Comparison of ENCODE assay signal across 9 mouse cellular contexts in genomic region chr12:91765054-91765453, GRCm38 (mm10). TPM values are rescaled to one million over a fixed set of nuclear protein-coding genes. Genes with fewer than 3 reads are reported as not detected.
DNase-seq lines count a peak whose midpoint lies in the region; ATAC-seq and TF ChIP-seq lines count a peak whose summit lies in the region.
"Had no signal": no experiment of that assay in that cellular context is flagged by ENCODE, and none has a peak within 500 bp of the region (broad histone marks: within the 10 kb centered on the region; RNA-seq: fewer than 3 reads in every experiment).

No protein-coding gene starts in this region.

- intact Hi-C loops in left cerebral cortex, postnatal 4 days (cut with DNase I): no loop called here
- intact Hi-C loops in gastrocnemius, postnatal 14 days (cut with DNase I; ENCODE audit: low total_unique reads): no loop called here

- no peaks in the 10 kb centered on the region for H3K9me3 ChIP-seq in lung, embryonic 14.5 days (ENCODE audit: low read depth, low read length)
- H3K9me3 ChIP-seq in liver, embryonic 13.5 days (replicated peaks): no peaks in the 10 kb centered on the region
- H3K9me3 ChIP-seq: embryonic facial prominence, embryonic 12.5 days had no signal

- no peak for ATAC-seq in lung, embryonic 14.5 days (ENCODE audit: insufficient read depth)
- ATAC-seq in common myeloid progenitor, adult 5-6 weeks (replicated peaks; ENCODE audit: low read depth, poor library complexity, severe bottlenecking): peak; percentile 15
- ATAC-seq in liver, embryonic 13.5 days (ENCODE audit: low read depth): no peak

- H3K27me3 ChIP-seq in lung, embryonic 14.5 days (ENCODE audit: insufficient read depth, low read length): no peaks in the 10 kb centered on the region
- 0 out of 2 replicates have a peak, but pooled peaks cover 3% of the 10 kb centered on the region for H3K27me3 ChIP-seq in liver, embryonic 13.5 days
- H3K27me3 ChIP-seq in small intestine, adult 2 months (ENCODE audit: control insufficient read depth, insufficient read depth, low read length): no peaks in the 10 kb centered on the region
- H3K27me3 ChIP-seq: embryonic facial prominence, embryonic 12.5 days had no signal

- DNase-seq in lung, embryonic 14.5 days: peak; percentile 50
- no peak for DNase-seq in lung, postnatal 25 days (ENCODE audit: low spot score)
- DNase-seq in liver, embryonic 13.5 days: no peak
- DNase-seq in left cerebral cortex, postnatal 4 days: no peak
- no peak for DNase-seq in gastrocnemius, postnatal 14 days
- DNase-seq: midbrain, embryonic 14.5 days had no signal

- H3K9ac ChIP-seq in lung, embryonic 14.5 days: no peak overlapping the region
- peak overlapping the region; percentile 22; the same call in 1 of the 2 replicates for H3K9ac ChIP-seq in liver, embryonic 13.5 days
- H3K9ac ChIP-seq: embryonic facial prominence, embryonic 12.5 days had no signal

- H3K4me1 ChIP-seq in lung, embryonic 14.5 days (ENCODE audit: insufficient read depth): peaks cover 11% of the 10 kb centered on the region
- peaks cover 55% of the 10 kb centered on the region for H3K4me1 ChIP-seq in liver, embryonic 13.5 days (replicated peaks)
- H3K4me1 ChIP-seq in small intestine, adult 2 months (ENCODE audit: control insufficient read depth, insufficient read depth, insufficient read length, low read length): peaks cover 17% of the 10 kb centered on the region; the same call in 1 of the 2 replicates

- peak overlapping the region; percentile 12; the same call in 1 of the 2 replicates for H3K27ac ChIP-seq in lung, embryonic 14.5 days (ENCODE audit: low read depth)
- no peak overlapping the region for H3K27ac ChIP-seq in liver, embryonic 13.5 days
- peak overlapping the region; percentile 25; the same call in 1 of the 2 replicates for H3K27ac ChIP-seq in small intestine, adult 2 months (ENCODE audit: insufficient read depth, low read depth, low read length)
- H3K27ac ChIP-seq: embryonic facial prominence, embryonic 12.5 days had no signal

- no peak for TF ChIP-seq POLR2A in small intestine, adult 2 months (IDR thresholded peaks at IDR 0.05; ENCODE audit: low read depth, low read length)

- no peak overlapping the region for H3K4me2 ChIP-seq in lung, embryonic 14.5 days
- H3K4me2 ChIP-seq in liver, embryonic 13.5 days: peak overlapping the region; percentile 50; the same call in 1 of the 2 replicates
- H3K4me2 ChIP-seq: embryonic facial prominence, embryonic 12.5 days had no signal

- no peaks in the 10 kb centered on the region for H3K36me3 ChIP-seq in lung, embryonic 14.5 days (ENCODE audit: insufficient read depth)
- no peaks in the 10 kb centered on the region for H3K36me3 ChIP-seq in liver, embryonic 13.5 days
- H3K36me3 ChIP-seq in small intestine, adult 2 months (ENCODE audit: control insufficient read depth, insufficient read depth, low read length): no peaks in the 10 kb centered on the region
- H3K36me3 ChIP-seq: embryonic facial prominence, embryonic 12.5 days had no signal

- no peak overlapping the region for H3K4me3 ChIP-seq in lung, embryonic 14.5 days (ENCODE audit: low read depth, low read length)
- H3K4me3 ChIP-seq in liver, embryonic 13.5 days (replicated peaks): 0 out of 2 replicates have a peak overlapping the region, but pooled peaks have one; percentile 19
- H3K4me3 ChIP-seq in small intestine, adult 2 months (ENCODE audit: low read depth, low read length): no peak overlapping the region
- H3K4me3 ChIP-seq: embryonic facial prominence, embryonic 12.5 days had no signal

- 7% methylated on average over 2 of the region's 2 CpGs for WGBS in lung, embryonic 14.5 days
- WGBS in liver, embryonic 13.5 days (ENCODE audit: insufficient replicate concordance): 7% methylated on average over 2 of the region's 2 CpGs
- 44% methylated on average over 2 of the region's 2 CpGs for WGBS in small intestine, adult 2 months

- TF ChIP-seq CTCF in lung, embryonic 14.5 days (IDR thresholded peaks at IDR 0.05; ENCODE audit: low read depth): no peak
- TF ChIP-seq CTCF in small intestine, adult 2 months (IDR thresholded peaks at IDR 0.05; ENCODE audit: extremely low read depth, insufficient read length, insufficient replicate concordance, low read depth, low read length): no peak

RNA-seq across cellular contexts. Expression of gene Ston2, which starts 23.1 kb away (rescaled TPM):
- 8.7 and 10.6 TPM in 2 replicates for polyA plus RNA-seq in lung, embryonic 14.5 days (2014; fragmentation: Nextera tagmentation; extraction: Ambion mirVana)
- 1.8 and 3.0 TPM in 2 replicates for total RNA-seq in common myeloid progenitor, adult 5-6 weeks (2017)
- polyA plus RNA-seq in liver, embryonic 13.5 days (2015; fragmentation: Nextera tagmentation; extraction: Ambion mirVana): 25.0 and 25.2 TPM in 2 replicates
- polyA plus RNA-seq in small intestine, adult 2 months (2012; rRNA removed): 5.9 and 13.1 TPM in 2 replicates
- total RNA-seq in left cerebral cortex, postnatal 4 days (2021): 10 to 100 TPM; 14.2 to 16.6 TPM
- total RNA-seq in gastrocnemius, postnatal 14 days (2021): 10 to 100 TPM; 29.0 to 32.3 TPM
